Mouse (Mus musculus) lung, embryonic 14.5 days (tissue): ENCODE results near the gene Mrvi1. TPM values are rescaled to one million over a fixed set of nuclear protein-coding genes. Genes with fewer than 3 reads are reported as not detected.

Experiments used
- ATAC-seq: fragments of 200-750 bp; cut with Nextera tagmentation; 2 replicates; pipeline ENCODE4 v1.8.0; 2017; ENCODE audit warnings: mild to moderate bottlenecking, moderate TSS enrichment, moderate library complexity; ENCODE audit not compliant: insufficient read depth
- DNase-seq: peaks from one replicate; pipeline ENCODE4 v3.0.0-alpha.2; 2015
- H3K27ac ChIP-seq: fragments of 300-500 bp; sonication (generic); 2 replicates; pipeline ENCODE4 v1.5.1; 2014; ENCODE audit warnings: low read depth, mild to moderate bottlenecking, moderate library complexity
- H3K27me3 ChIP-seq: fragments of 300-500 bp; sonication (generic); 2 replicates; pipeline ENCODE4 v1.6.1; 2014; ENCODE audit warnings: low read length, control low read depth; ENCODE audit not compliant: insufficient read depth
- H3K36me3 ChIP-seq: fragments of 300-500 bp; sonication (generic); 2 replicates; pipeline ENCODE4 v1.6.1; 2014; ENCODE audit warnings: control low read depth; ENCODE audit not compliant: insufficient read depth
- H3K4me1 ChIP-seq: fragments of 300-500 bp; sonication (generic); 2 replicates; pipeline ENCODE4 v1.6.1; 2014; ENCODE audit warnings: antibody characterized with exemption, control low read depth; ENCODE audit not compliant: insufficient read depth
- H3K4me2 ChIP-seq: fragments of 300-500 bp; sonication (generic); 2 replicates; pipeline ENCODE4 v1.6.1; 2014; ENCODE audit warnings: mild to moderate bottlenecking
- H3K4me3 ChIP-seq: fragments of 300-500 bp; sonication (generic); 2 replicates; pipeline ENCODE4 v1.5.1; 2014; ENCODE audit warnings: low read depth, low read length
- H3K9ac ChIP-seq: fragments of 300-500 bp; sonication (generic); 2 replicates; pipeline ENCODE4 v1.6.1; 2014
- H3K9me3 ChIP-seq: fragments of 300-500 bp; sonication (generic); 2 replicates; pipeline ENCODE4 v1.6.1; 2016; ENCODE audit warnings: low read depth, low read length, control low read depth
- CTCF ChIP-seq: IDR thresholded peaks from 2 replicates; pipeline ENCODE4 v1.5.1; 2016; ENCODE audit warnings: antibody characterized with exemption, low read depth
- WGBS: fragments of 180-500 bp; shearing (Covaris S2); extraction: QIAGEN DNeasy Blood & Tissue Kit; methylation state at CpG from one replicate; pipeline ENCODE4 v1.1.7; 2014; 5-methylcytosine and 5-hydroxymethylcytosine counted together
- polyA plus RNA-seq: library from polyadenylated mRNA; unstranded; fragments of >200 nt; fragmentation: Nextera tagmentation; extraction: Ambion mirVana; gene quantifications from 2 replicates; pipeline ENCODE4 v1.2.1, GENCODE M21; 2014

Mrvi1 gene
- polyA plus RNA-seq, 1 experiment from 2014 or later = 15.8 TPM

- ATAC-seq (no peak), DNase-seq (no peak)
- 93% methylated on average over 1 of the region's 1 CpGs for WGBS
- Histone ChIP-seq H3K4me2 (no peak overlapping the region), H3K4me3 (no peak overlapping the region), H3K4me1 (no peaks in the 10 kb centered on the region), H3K9me3 (no peaks in the 10 kb centered on the region), H3K27ac (no peak overlapping the region), H3K36me3 (no peaks in the 10 kb centered on the region), H3K27me3 (no peaks in the 10 kb centered on the region), H3K9ac (no peak overlapping the region)
- no peak for TF ChIP-seq CTCF
Measured at GRCm38 (mm10) chr7:110848371-110848770, 133.9 kb downstream of the Mrvi1 start.

GRCm38 (mm10) chr7:110847321-110847720, 134.9 kb downstream of the Mrvi1 start:
- DNase-seq (no peak), ATAC-seq (no peak)
- H3K27me3 ChIP-seq = no peaks in the 10 kb centered on the region
- no peaks in the 10 kb centered on the region for H3K9me3 ChIP-seq
- no peak for TF ChIP-seq CTCF
- H3K27ac ChIP-seq = no peak overlapping the region
- H3K4me2 ChIP-seq = no peak overlapping the region
- H3K4me1 ChIP-seq = no peaks in the 10 kb centered on the region
- no peak overlapping the region for H3K9ac ChIP-seq
- no peak overlapping the region for H3K4me3 ChIP-seq
- WGBS = 45% methylated on average over 2 of the region's 2 CpGs
- H3K36me3 ChIP-seq = no peaks in the 10 kb centered on the region

GRCm38 (mm10) chr7:110843916-110844874, 138.1 kb downstream of the Mrvi1 start, which contains the start of gene Rnf141:
Gene Rnf141 (minus strand): TSS chr7:110844457.
- no peaks in the 10 kb centered on the region for H3K4me1 ChIP-seq
- peak; percentile 79 for TF ChIP-seq CTCF
- ATAC-seq (peak; percentile 96), DNase-seq (peak; percentile 98)
- H3K27me3 ChIP-seq = no peaks in the 10 kb centered on the region
- WGBS = under 1% methylated on average over 42 of the region's 42 CpGs
- H3K4me3 ChIP-seq = peak within 1 kb of the TSS; percentile 77
- no peaks in the 10 kb centered on the region for H3K36me3 ChIP-seq
- H3K27ac ChIP-seq = peak within 1 kb of the TSS; percentile 93
- peak within 1 kb of the TSS; percentile 79 for H3K4me2 ChIP-seq
- H3K9ac ChIP-seq = peak within 1 kb of the TSS; percentile 80
- H3K9me3 ChIP-seq = no peaks in the 10 kb centered on the region

DNA sequence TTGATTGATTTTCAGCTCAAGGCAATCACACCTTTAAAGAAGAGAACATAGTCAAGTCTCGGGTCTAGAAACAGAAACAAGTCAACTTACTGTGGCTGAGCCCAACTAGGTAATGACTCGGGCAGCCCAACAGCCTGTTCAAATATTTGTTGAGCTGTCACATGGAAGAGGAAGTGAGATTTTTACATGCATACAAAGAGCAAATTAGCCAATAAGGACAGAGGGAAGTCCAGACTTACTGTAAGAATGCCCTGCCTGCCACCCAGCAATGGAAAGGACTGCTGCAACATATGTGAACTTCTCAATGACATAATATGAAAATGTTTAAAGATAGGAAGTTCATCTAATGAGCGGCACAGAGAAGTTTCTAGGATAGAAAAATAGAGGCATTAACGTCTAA, 141.9 kb downstream of the Mrvi1 start:
- Histone ChIP-seq H3K4me3 (no peak overlapping the region), H3K9ac (no peak overlapping the region), H3K27ac (no peak overlapping the region), H3K36me3 (peaks cover 8% of the 10 kb centered on the region), H3K27me3 (no peaks in the 10 kb centered on the region), H3K9me3 (no peaks in the 10 kb centered on the region), H3K4me1 (no peaks in the 10 kb centered on the region), H3K4me2 (0 out of 2 replicates have a peak overlapping the region, but pooled peaks have one; percentile 15)
- TF ChIP-seq CTCF = no peak
- WGBS = 43% methylated on average over 4 of the region's 4 CpGs
- DNase-seq (peak; percentile 63), ATAC-seq (no peak)

DNA sequence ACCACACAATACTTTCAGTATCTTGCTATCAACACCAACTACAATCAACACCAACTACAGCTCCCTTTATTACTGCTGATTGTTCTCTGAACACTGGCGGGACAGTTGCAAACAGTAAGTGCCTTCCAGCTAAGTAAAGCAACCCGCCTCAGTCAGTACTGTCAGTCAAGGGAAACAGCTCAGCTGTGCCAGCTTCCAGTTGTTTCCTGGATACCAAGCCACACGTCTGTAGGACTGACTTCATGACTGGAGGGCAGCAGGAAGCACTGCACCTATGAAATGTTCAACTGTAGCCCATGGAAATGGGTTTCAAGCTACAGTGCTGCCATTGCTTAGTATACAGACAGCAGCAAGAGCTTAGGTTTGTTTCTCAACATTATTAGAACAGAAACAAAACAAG, 147.7 kb downstream of the Mrvi1 start:
- no peak for TF ChIP-seq CTCF
- no peak for DNase-seq
- no peaks in the 10 kb centered on the region for H3K4me1 ChIP-seq
- no peaks in the 10 kb centered on the region for H3K9me3 ChIP-seq
- no peak for ATAC-seq
- H3K27ac ChIP-seq = no peak overlapping the region
- H3K4me3 ChIP-seq = no peak overlapping the region
- no peaks in the 10 kb centered on the region for H3K27me3 ChIP-seq
- peaks cover 31% of the 10 kb centered on the region for H3K36me3 ChIP-seq
- H3K4me2 ChIP-seq = no peak overlapping the region
- H3K9ac ChIP-seq = no peak overlapping the region
- 61% methylated on average over 3 of the region's 3 CpGs for WGBS

GRCm38 (mm10) chr7:110834018-110834417, 148.2 kb downstream of the Mrvi1 start:
- Histone ChIP-seq H3K36me3 (peaks cover 36% of the 10 kb centered on the region), H3K4me1 (no peaks in the 10 kb centered on the region), H3K4me2 (no peak overlapping the region), H3K27ac (no peak overlapping the region), H3K4me3 (no peak overlapping the region), H3K27me3 (no peaks in the 10 kb centered on the region), H3K9me3 (no peaks in the 10 kb centered on the region), H3K9ac (no peak overlapping the region)
- ATAC-seq (no peak), DNase-seq (no peak)
- WGBS = 94% methylated on average over 1 of the region's 1 CpGs
- no peak for TF ChIP-seq CTCF

GRCm38 (mm10) chr7:110833024-110833423, 149.2 kb downstream of the Mrvi1 start:
- no peak for TF ChIP-seq CTCF
- no peak overlapping the region for H3K4me2 ChIP-seq
- H3K9ac ChIP-seq = no peak overlapping the region
- ATAC-seq = no peak
- WGBS = 81% methylated on average over 1 of the region's 1 CpGs
- H3K4me1 ChIP-seq = no peaks in the 10 kb centered on the region
- peaks cover 38% of the 10 kb centered on the region for H3K36me3 ChIP-seq
- no peak overlapping the region for H3K27ac ChIP-seq
- H3K27me3 ChIP-seq = no peaks in the 10 kb centered on the region
- DNase-seq = no peak
- H3K9me3 ChIP-seq = no peaks in the 10 kb centered on the region
- H3K4me3 ChIP-seq = no peak overlapping the region
